Mouse (Mus musculus): Measurements from ENCODE around the gene Olfml3. TPM values are rescaled to one million over a fixed set of nuclear protein-coding genes. Genes with fewer than 3 reads are reported as not detected.

Gene Olfml3
- polyA plus RNA-seq, 1 experiment from 2014 or later = 47.4 TPM

DNA sequence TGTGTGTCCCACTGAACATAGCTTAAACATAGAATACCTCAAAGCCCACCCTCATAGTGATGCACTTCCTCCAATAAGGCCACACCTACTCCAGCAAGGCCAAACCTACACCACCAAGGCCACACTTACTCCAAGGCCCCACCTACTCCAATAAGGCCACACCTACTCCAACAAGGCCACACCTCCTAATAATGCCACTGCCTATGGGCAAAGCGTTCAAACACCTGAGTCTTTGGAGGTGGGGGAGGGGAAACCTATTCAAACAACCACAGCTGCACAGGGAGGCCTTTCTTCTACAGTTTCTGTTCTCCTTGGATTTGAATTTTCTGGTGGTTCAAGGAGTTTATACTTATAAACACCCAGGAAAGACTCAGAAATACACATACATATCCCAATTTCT lies 48.8 kb downstream of the Olfml3 start:
- Histone ChIP-seq H3K27me3 (replicated peaks) (no peaks in the 10 kb centered on the region), H3K4me2 (replicated peaks) (no peak overlapping the region), H3K36me3 (no peaks in the 10 kb centered on the region), H3K27ac (no peak overlapping the region), H3K4me3 (replicated peaks) (no peak overlapping the region), H3K4me1 (replicated peaks) (no peaks in the 10 kb centered on the region), H3K9me3 (no peaks in the 10 kb centered on the region), H3K9ac (no peak overlapping the region)
- ATAC-seq = no peak
- 83% methylated on average over 1 of the region's 1 CpGs for WGBS

DNA sequence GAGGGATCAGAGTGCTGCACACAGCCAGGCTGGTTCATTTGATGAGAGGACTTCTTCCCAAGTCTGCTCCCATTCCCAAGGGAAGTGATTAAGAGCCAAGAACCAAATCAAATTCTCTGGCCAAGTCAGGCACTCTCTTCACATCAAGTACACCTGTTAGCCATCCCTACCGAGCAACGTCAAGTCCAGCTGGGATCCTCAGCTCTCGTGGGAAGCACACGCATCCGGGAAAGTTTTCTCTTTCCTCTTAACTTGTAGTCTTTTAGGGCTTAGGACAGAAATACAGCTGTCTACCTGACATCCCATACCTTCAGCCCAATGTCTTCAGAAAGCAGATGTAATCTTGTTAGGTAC lies 53.9 kb downstream of the Olfml3 start:
- Histone ChIP-seq H3K9ac (no peak overlapping the region), H3K4me3 (replicated peaks) (no peak overlapping the region), H3K4me2 (replicated peaks) (no peak overlapping the region), H3K27ac (no peak overlapping the region), H3K36me3 (no peaks in the 10 kb centered on the region), H3K27me3 (replicated peaks) (no peaks in the 10 kb centered on the region), H3K4me1 (replicated peaks) (no peaks in the 10 kb centered on the region), H3K9me3 (no peaks in the 10 kb centered on the region)
- 55% methylated on average over 5 of the region's 5 CpGs for WGBS
- ATAC-seq = no peak

DNA sequence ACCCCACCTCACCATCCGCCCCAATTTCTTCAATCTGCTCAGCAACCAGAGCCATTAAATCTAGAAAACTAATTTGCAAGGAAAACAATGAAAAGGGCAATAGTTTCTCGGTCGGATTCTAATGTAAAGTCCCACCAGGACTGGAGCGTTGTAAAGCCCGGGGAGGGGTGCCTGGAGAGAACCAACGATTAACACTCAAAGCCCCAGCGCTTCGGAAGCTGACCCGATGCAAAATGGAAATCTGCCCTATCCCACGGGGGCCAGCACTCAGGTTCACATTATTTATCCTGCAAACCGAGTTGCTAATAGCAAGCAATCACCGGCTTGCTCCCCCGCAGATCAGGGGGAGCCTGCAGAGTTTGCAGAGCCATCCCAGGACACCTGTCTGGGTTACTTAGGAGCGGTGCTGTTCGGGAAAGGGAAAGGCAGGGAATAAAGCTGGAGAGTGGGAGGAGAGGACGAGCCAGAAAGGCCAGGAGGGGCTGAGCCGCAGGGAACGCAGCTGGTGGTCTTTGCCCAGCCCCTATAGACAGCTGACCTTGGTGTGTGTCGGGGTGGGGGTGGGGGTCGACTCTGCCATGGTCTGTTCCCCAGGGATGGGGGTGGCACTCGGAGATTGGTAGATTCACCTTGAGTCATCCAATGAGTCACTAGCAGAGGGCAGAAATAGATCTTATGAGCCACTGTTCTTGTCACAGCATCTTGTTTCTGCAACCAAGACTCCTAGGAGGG lies 54.4 kb downstream of the Olfml3 start:
- WGBS = 8% methylated on average over 21 of the region's 21 CpGs
- Histone ChIP-seq H3K4me2 (replicated peaks) (no peak overlapping the region), H3K27me3 (replicated peaks) (no peaks in the 10 kb centered on the region), H3K27ac (no peak overlapping the region), H3K4me1 (replicated peaks) (no peaks in the 10 kb centered on the region), H3K36me3 (no peaks in the 10 kb centered on the region), H3K4me3 (replicated peaks) (no peak overlapping the region), H3K9me3 (no peaks in the 10 kb centered on the region), H3K9ac (no peak overlapping the region)
- no peak for ATAC-seq

- 43% methylated on average over 4 of the region's 4 CpGs for WGBS
- no peak overlapping the region for H3K4me3 ChIP-seq (replicated peaks)
- H3K27me3 ChIP-seq (replicated peaks) = no peaks in the 10 kb centered on the region
- H3K27ac ChIP-seq = no peak overlapping the region
- no peaks in the 10 kb centered on the region for H3K36me3 ChIP-seq
- H3K9me3 ChIP-seq = no peaks in the 10 kb centered on the region
- no peaks in the 10 kb centered on the region for H3K4me1 ChIP-seq (replicated peaks)
- H3K4me2 ChIP-seq (replicated peaks) = no peak overlapping the region
- ATAC-seq = no peak
- H3K9ac ChIP-seq = no peak overlapping the region
Measured at GRCm38 (mm10) chr3:103682473-103682872, 55.3 kb downstream of the Olfml3 start.

- WGBS = 53% methylated on average over 6 of the region's 6 CpGs
- H3K36me3 ChIP-seq = no peaks in the 10 kb centered on the region
Measured at GRCm38 (mm10) chr3:103678811-103679210, 59.0 kb downstream of the Olfml3 start.

DNA sequence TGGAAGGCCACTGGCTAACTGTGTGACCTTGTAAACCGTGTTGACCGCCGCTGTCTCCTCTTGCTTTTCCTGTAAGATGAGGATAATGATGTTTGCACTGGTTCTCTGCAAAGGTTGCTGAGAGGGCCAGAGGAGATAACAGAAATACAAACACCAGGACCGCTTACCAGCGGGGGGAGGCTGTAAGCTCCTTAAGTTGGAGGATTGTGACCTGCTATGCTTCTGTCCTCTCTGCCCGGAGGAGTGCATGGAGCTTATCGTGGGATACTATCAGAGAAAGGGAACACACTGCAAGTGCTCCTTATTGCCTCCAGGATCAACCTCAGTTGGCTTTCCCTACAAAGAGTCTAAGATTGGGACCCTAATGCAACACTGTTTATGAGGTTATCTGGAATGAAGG lies 65.1 kb downstream of the Olfml3 start:
- Histone ChIP-seq H3K4me1 (replicated peaks) (no peaks in the 10 kb centered on the region), H3K4me3 (replicated peaks) (no peak overlapping the region), H3K9me3 (no peaks in the 10 kb centered on the region), H3K27ac (no peak overlapping the region), H3K9ac (no peak overlapping the region), H3K27me3 (replicated peaks) (no peaks in the 10 kb centered on the region), H3K36me3 (no peaks in the 10 kb centered on the region), H3K4me2 (replicated peaks) (no peak overlapping the region)
- 21% methylated on average over 7 of the region's 7 CpGs for WGBS
- ATAC-seq = no peak

More at GRCm38 (mm10) chr3:103678811-103679210, 59.0 kb downstream of the Olfml3 start:
- Histone ChIP-seq H3K4me3 (replicated peaks) (no peak overlapping the region), H3K4me1 (replicated peaks) (no peaks in the 10 kb centered on the region), H3K27me3 (replicated peaks) (no peaks in the 10 kb centered on the region), H3K27ac (no peak overlapping the region), H3K9me3 (no peaks in the 10 kb centered on the region), H3K4me2 (replicated peaks) (no peak overlapping the region), H3K9ac (no peak overlapping the region)
- ATAC-seq = no peak

Other genes starting within 250 kb of the Olfml3 start
- 1.1 and 1.5 TPM in 2 replicates for gene Syt6, start 162.8 kb downstream of the Olfml3 start, polyA plus RNA-seq (2015; fragmentation: Nextera tagmentation; extraction: Ambion mirVana)
- 0.14 TPM in 1 of 2 replicates, not detected in the other for gene Atg4a-ps, start 91.9 kb downstream of the Olfml3 start, polyA plus RNA-seq (2015; fragmentation: Nextera tagmentation; extraction: Ambion mirVana)
- gene Gm10964, start 1.4 kb upstream of the Olfml3 start, polyA plus RNA-seq (2015; fragmentation: Nextera tagmentation; extraction: Ambion mirVana) = not detected in 2 replicates
- 8.7 and 9.8 TPM in 2 replicates for gene Hipk1, start 53.6 kb upstream of the Olfml3 start, polyA plus RNA-seq (2015; fragmentation: Nextera tagmentation; extraction: Ambion mirVana)
- gene Dclre1b, start 71.4 kb upstream of the Olfml3 start, polyA plus RNA-seq (2015; fragmentation: Nextera tagmentation; extraction: Ambion mirVana) = 21.5 and 22.1 TPM in 2 replicates
- gene Ap4b1, start 71.5 kb upstream of the Olfml3 start, polyA plus RNA-seq (2015; fragmentation: Nextera tagmentation; extraction: Ambion mirVana) = 19.4 and 20.6 TPM in 2 replicates
- not detected in 2 replicates for gene Gm43064, start 71.6 kb upstream of the Olfml3 start, polyA plus RNA-seq (2015; fragmentation: Nextera tagmentation; extraction: Ambion mirVana)
- 4.4 and 9.1 TPM in 2 replicates for gene Bcl2l15, start 94.6 kb upstream of the Olfml3 start, polyA plus RNA-seq (2015; fragmentation: Nextera tagmentation; extraction: Ambion mirVana)
- 1.4 and 1.9 TPM in 2 replicates for gene Ptpn22, start 121.8 kb upstream of the Olfml3 start, polyA plus RNA-seq (2015; fragmentation: Nextera tagmentation; extraction: Ambion mirVana)
- 8.3 and 9.7 TPM in 2 replicates for gene Rsbn1, start 176.1 kb upstream of the Olfml3 start, polyA plus RNA-seq (2015; fragmentation: Nextera tagmentation; extraction: Ambion mirVana)
- gene Phtf1, start 230.1 kb upstream of the Olfml3 start, polyA plus RNA-seq (2015; fragmentation: Nextera tagmentation; extraction: Ambion mirVana) = 18.9 and 19.3 TPM in 2 replicates

Data from intestine, embryonic 15.5 days (tissue).